Comparison of ENCODE assay signal across 10 mouse cellular contexts in genomic region chr4:148015418-148015817, GRCm38 (mm10). TPM values are rescaled to one million over a fixed set of nuclear protein-coding genes. Genes with fewer than 3 reads are reported as not detected.
A peak's percentile ranks its signal among the peaks of the same experiment; 100 is the strongest.
DNase-seq lines count a peak whose midpoint lies in the region; ATAC-seq and TF ChIP-seq lines count a peak whose summit lies in the region.
"Had no signal": no experiment of that assay in that cellular context is flagged by ENCODE, and none has a peak within 500 bp of the region (broad histone marks: within the 10 kb centered on the region; RNA-seq: fewer than 3 reads in every experiment).

No protein-coding gene starts in this region.

- peaks cover 91% of the 10 kb centered on the region for H3K36me3 ChIP-seq in kidney, embryonic 14.5 days (ENCODE audit: control insufficient read depth, insufficient read depth, low read length)
- H3K36me3 ChIP-seq in testis, adult 2 months (ENCODE audit: control insufficient read depth, insufficient read depth, low read length) = peaks cover 10% of the 10 kb centered on the region
- H3K36me3 ChIP-seq in hindbrain, embryonic 16.5 days (ENCODE audit: control insufficient read depth, insufficient read depth, low read length) = peaks cover 82% of the 10 kb centered on the region

- no peaks in the 10 kb centered on the region for H3K27me3 ChIP-seq in kidney, embryonic 14.5 days (ENCODE audit: control insufficient read depth, insufficient read depth, low read length)
- no peaks in the 10 kb centered on the region for H3K27me3 ChIP-seq in testis, adult 2 months (ENCODE audit: control insufficient read depth, insufficient read depth, low read length)
- no peaks in the 10 kb centered on the region for H3K27me3 ChIP-seq in hindbrain, embryonic 16.5 days (replicated peaks; ENCODE audit: control insufficient read depth, insufficient read depth, low read length)
- H3K27me3 ChIP-seq: lung, embryonic 15.5 days had no signal

- no peaks in the 10 kb centered on the region for H3K9me3 ChIP-seq in kidney, embryonic 14.5 days (ENCODE audit: control insufficient read depth, low read length)
- no peaks in the 10 kb centered on the region for H3K9me3 ChIP-seq in hindbrain, embryonic 16.5 days (ENCODE audit: control insufficient read depth, low read length)
- H3K9me3 ChIP-seq: lung, embryonic 15.5 days had no signal

- WGBS in kidney, embryonic 14.5 days = 85% methylated on average over 10 of the region's 10 CpGs
- 91% methylated on average over 10 of the region's 10 CpGs for WGBS in bone marrow, adult 2 months
- WGBS in hindbrain, embryonic 16.5 days = 81% methylated on average over 10 of the region's 10 CpGs

- no peak overlapping the region for H3K4me2 ChIP-seq in kidney, embryonic 14.5 days (replicated peaks; ENCODE audit: low read depth, low read length)
- no peak overlapping the region for H3K4me2 ChIP-seq in hindbrain, embryonic 16.5 days (ENCODE audit: low read length)
- H3K4me2 ChIP-seq: lung, embryonic 15.5 days had no signal

- TF ChIP-seq CTCF in testis, adult 2 months (IDR thresholded peaks at IDR 0.05; ENCODE audit: control insufficient read depth, insufficient read depth, insufficient replicate concordance, low read depth, low read length) = peak; percentile 53; the same call in 1 of the 2 replicates
- TF ChIP-seq CTCF in bone marrow, adult 2 months (IDR thresholded peaks at IDR 0.05; ENCODE audit: control insufficient read depth, insufficient read depth, low read length) = peak; percentile 35; the same call in 1 of the 2 replicates

- H3K9ac ChIP-seq in kidney, embryonic 14.5 days (ENCODE audit: low read depth, low read length) = no peak overlapping the region
- H3K9ac ChIP-seq in hindbrain, embryonic 16.5 days (ENCODE audit: low read depth, low read length) = no peak overlapping the region
- H3K9ac ChIP-seq: lung, embryonic 15.5 days had no signal

- no peak for TF ChIP-seq POLR2A in testis, adult 2 months (IDR thresholded peaks at IDR 0.05; ENCODE audit: control insufficient read depth, low read depth, low read length)
- no peak for TF ChIP-seq POLR2A in bone marrow, adult 2 months (IDR thresholded peaks at IDR 0.05; ENCODE audit: borderline replicate concordance, control insufficient read depth, low read depth, low read length)

- H3K4me1 ChIP-seq in kidney, embryonic 14.5 days (ENCODE audit: control insufficient read depth, insufficient read depth, low read length) = no peaks in the 10 kb centered on the region
- no peaks in the 10 kb centered on the region for H3K4me1 ChIP-seq in testis, adult 2 months (ENCODE audit: control insufficient read depth, insufficient read depth, low read length)
- H3K4me1 ChIP-seq in bone marrow, adult 2 months (ENCODE audit: control insufficient read depth, insufficient read depth, low read length) = no peaks in the 10 kb centered on the region
- H3K4me1 ChIP-seq in hindbrain, embryonic 16.5 days (ENCODE audit: control insufficient read depth, insufficient read depth, low read depth, low read length) = peaks cover 4% of the 10 kb centered on the region; the same call in 1 of the 2 replicates
- H3K4me1 ChIP-seq: lung, embryonic 15.5 days had no signal

- peak; percentile 23 for DNase-seq in kidney, adult 11 months
- no peak for DNase-seq in testis, postnatal 10 days (ENCODE audit: low spot score)
- no peak for DNase-seq in right cerebral cortex, postnatal 10 days (ENCODE audit: low spot score in 2 of 2)
- DNase-seq: adrenal gland, adult 2 months had no signal

- ATAC-seq in kidney, embryonic 14.5 days (ENCODE audit: low FRiP score, low TSS enrichment) = no peak
- ATAC-seq in hindbrain, embryonic 16.5 days = no peak

- no peak overlapping the region for H3K27ac ChIP-seq in kidney, embryonic 14.5 days (ENCODE audit: low read depth, low read length)
- no peak overlapping the region for H3K27ac ChIP-seq in testis, adult 2 months (ENCODE audit: control insufficient read depth, insufficient read depth, low read depth, low read length)
- H3K27ac ChIP-seq in bone marrow, adult 2 months (ENCODE audit: control insufficient read depth, insufficient read depth, low read depth, low read length, poor library complexity) = no peak overlapping the region
- no peak overlapping the region for H3K27ac ChIP-seq in hindbrain, embryonic 16.5 days (ENCODE audit: low read depth, low read length)
- H3K27ac ChIP-seq: lung, embryonic 15.5 days had no signal

- no peak overlapping the region for H3K4me3 ChIP-seq in kidney, embryonic 14.5 days (ENCODE audit: low read length)
- H3K4me3 ChIP-seq in testis, adult 2 months (ENCODE audit: control insufficient read depth, low read depth, low read length) = no peak overlapping the region
- no peak overlapping the region for H3K4me3 ChIP-seq in bone marrow, adult 2 months (replicated peaks; ENCODE audit: control insufficient read depth, low read depth, low read length)
- H3K4me3 ChIP-seq in hindbrain, embryonic 16.5 days (ENCODE audit: low read length) = no peak overlapping the region
- H3K4me3 ChIP-seq: lung, embryonic 15.5 days had no signal

RNA-seq across cellular contexts. Expression of gene Nppa, which starts 14.9 kb away (rescaled TPM):
- 0.45 TPM in 1 of 2 replicates, not detected in the other for polyA plus RNA-seq in kidney, embryonic 14.5 days (2014; fragmentation: Nextera tagmentation; extraction: Ambion mirVana)
- polyA plus RNA-seq in testis, adult 2 months (2012; rRNA removed) = not detected in 2 replicates
- not detected in 2 replicates for polyA plus RNA-seq in bone marrow, adult 2 months (2011; ENCODE audit: insufficient read depth, insufficient read length, low replicate concordance, missing spikeins)
- polyA plus RNA-seq in hindbrain, embryonic 16.5 days (2015; fragmentation: Nextera tagmentation; extraction: Ambion mirVana) = 1.2 and 1.6 TPM in 2 replicates
- polyA plus RNA-seq: adrenal gland, adult 2 months; small intestine, adult 2 months had no signal

RNA-seq across cellular contexts. Expression of gene Clcn6, which starts 23.2 kb away (rescaled TPM):
- 4.0 and 6.0 TPM in 2 replicates for polyA plus RNA-seq in kidney, embryonic 14.5 days (2014; fragmentation: Nextera tagmentation; extraction: Ambion mirVana)
- polyA plus RNA-seq in testis, adult 2 months (2012; rRNA removed) = 9.8 and 12.7 TPM in 2 replicates
- polyA plus RNA-seq in bone marrow, adult 2 months (2011; ENCODE audit: insufficient read depth, insufficient read length, low replicate concordance, missing spikeins) = 3.4 and 6.8 TPM in 2 replicates
- 29.9 and 33.5 TPM in 2 replicates for polyA plus RNA-seq in hindbrain, embryonic 16.5 days (2015; fragmentation: Nextera tagmentation; extraction: Ambion mirVana)

RNA-seq across cellular contexts. Expression of gene Mthfr, which starts 23.5 kb away (rescaled TPM):
- polyA plus RNA-seq in kidney, embryonic 14.5 days (2014; fragmentation: Nextera tagmentation; extraction: Ambion mirVana) = 11.8 and 19.7 TPM in 2 replicates
- 31.8 and 34.7 TPM in 2 replicates for polyA plus RNA-seq in testis, adult 2 months (2012; rRNA removed)
- polyA plus RNA-seq in bone marrow, adult 2 months (2011; ENCODE audit: insufficient read depth, insufficient read length, low replicate concordance, missing spikeins) = 5.2 and 9.6 TPM in 2 replicates
- polyA plus RNA-seq in hindbrain, embryonic 16.5 days (2015; fragmentation: Nextera tagmentation; extraction: Ambion mirVana) = 16.5 and 18.5 TPM in 2 replicates

RNA-seq across cellular contexts. Expression of gene Nppb, which starts 29.8 kb away (rescaled TPM):
- not detected in 2 replicates for polyA plus RNA-seq in kidney, embryonic 14.5 days (2014; fragmentation: Nextera tagmentation; extraction: Ambion mirVana)
- polyA plus RNA-seq in testis, adult 2 months (2012; rRNA removed) = not detected in 2 replicates
- polyA plus RNA-seq in bone marrow, adult 2 months (2011; ENCODE audit: insufficient read depth, insufficient read length, low replicate concordance, missing spikeins) = not detected in 2 replicates
- polyA plus RNA-seq in hindbrain, embryonic 16.5 days (2015; fragmentation: Nextera tagmentation; extraction: Ambion mirVana) = 0.20 and 0.21 TPM in 2 replicates
- polyA plus RNA-seq: adrenal gland, adult 2 months; small intestine, adult 2 months had no signal
